7 mouse cellular contexts compared by ENCODE assay signal in genomic region chr4:138884261-138884660, GRCm38 (mm10). TPM values are rescaled to one million over a fixed set of nuclear protein-coding genes. Genes with fewer than 3 reads are reported as not detected.
A peak's percentile ranks its signal among the peaks of the same experiment; 100 is the strongest.
DNase-seq lines count a peak whose midpoint lies in the region; ATAC-seq lines count a peak whose summit lies in the region.

No protein-coding gene starts in this region.

- H3K9ac ChIP-seq in hindbrain, embryonic 15.5 days: no peak overlapping the region
- H3K9ac ChIP-seq in midbrain, embryonic 11.5 days (ENCODE audit: low read length): no peak overlapping the region

- no peaks in the 10 kb centered on the region for H3K36me3 ChIP-seq in hindbrain, embryonic 15.5 days
- no peaks in the 10 kb centered on the region for H3K36me3 ChIP-seq in midbrain, embryonic 11.5 days (ENCODE audit: control insufficient read depth, insufficient read depth, low read length)

- no peak overlapping the region for H3K4me3 ChIP-seq in hindbrain, embryonic 15.5 days
- no peak overlapping the region for H3K4me3 ChIP-seq in midbrain, embryonic 11.5 days (ENCODE audit: low read depth, low read length)

- 17% methylated on average over 6 of the region's 6 CpGs for WGBS in hindbrain, embryonic 15.5 days
- WGBS in midbrain, embryonic 11.5 days: 15% methylated on average over 6 of the region's 6 CpGs

- peaks cover 6% of the 10 kb centered on the region; the same call in 1 of the 2 replicates for H3K27me3 ChIP-seq in hindbrain, embryonic 15.5 days
- H3K27me3 ChIP-seq in midbrain, embryonic 11.5 days (ENCODE audit: control insufficient read depth, insufficient read depth, low read length): no peaks in the 10 kb centered on the region; the same call in 1 of the 2 replicates

- peaks cover 6% of the 10 kb centered on the region; the same call in 1 of the 2 replicates for H3K4me1 ChIP-seq in hindbrain, embryonic 15.5 days (replicated peaks)
- H3K4me1 ChIP-seq in midbrain, embryonic 11.5 days (ENCODE audit: control insufficient read depth, insufficient read depth, low read length): peaks cover 8% of the 10 kb centered on the region

- peak; percentile 63 for ATAC-seq in erythroblast, adult 5-6 weeks (replicated peaks; ENCODE audit: low FRiP score, poor library complexity, severe bottlenecking)
- ATAC-seq in hindbrain, embryonic 15.5 days (ENCODE audit: low FRiP score, low read depth): peak; percentile 38; the same call in 1 of the 2 replicates
- no peak for ATAC-seq in midbrain, embryonic 11.5 days (ENCODE audit: low FRiP score)

- H3K9me3 ChIP-seq in hindbrain, embryonic 15.5 days: no peaks in the 10 kb centered on the region
- no peaks in the 10 kb centered on the region for H3K9me3 ChIP-seq in midbrain, embryonic 11.5 days (ENCODE audit: control insufficient read depth, low read length)

- peak; percentile 89 for DNase-seq in MN1 (ENCODE audit: low spot score)
- peak; percentile 88 for DNase-seq in brain, adult 2 months (ENCODE audit: low read depth, low spot score)
- DNase-seq in left cerebral cortex, adult 18-20 months (ENCODE audit: low spot score in 2 of 2): peak; percentile 90 to 97
- DNase-seq in midbrain, embryonic 11.5 days (ENCODE audit: low spot score, missing footprints): peak; percentile 99
- peak; percentile 64 for DNase-seq in spleen, adult 12 weeks (ENCODE audit: low spot score)

- H3K27ac ChIP-seq in hindbrain, embryonic 15.5 days (replicated peaks): no peak overlapping the region
- H3K27ac ChIP-seq in midbrain, embryonic 11.5 days (ENCODE audit: low read depth, low read length): no peak overlapping the region

- H3K4me2 ChIP-seq in hindbrain, embryonic 15.5 days: no peak overlapping the region
- no peak overlapping the region for H3K4me2 ChIP-seq in midbrain, embryonic 11.5 days

RNA-seq across cellular contexts. Expression of gene Pla2g2e, which starts 6.5 kb away (rescaled TPM):
- not detected in 2 replicates for total RNA-seq in erythroblast, adult 5-6 weeks (2015; ENCODE audit: low replicate concordance)
- total RNA-seq in erythroblast, adult 5-6 weeks (2017; ENCODE audit: low replicate concordance): not detected in 2 replicates
- not detected in 2 replicates for polyA plus RNA-seq in hindbrain, embryonic 15.5 days (2015; fragmentation: Nextera tagmentation; extraction: Ambion mirVana)
- total RNA-seq in left cerebral cortex, adult 18-20 months (2021): not detected
- not detected in 2 replicates for polyA plus RNA-seq in midbrain, embryonic 11.5 days (2014; fragmentation: Nextera tagmentation; extraction: Ambion mirVana)

RNA-seq across cellular contexts. Expression of gene Gm13030, which starts 10.5 kb away (rescaled TPM):
- 11.5 TPM in 1 of 2 replicates, not detected in the other for total RNA-seq in erythroblast, adult 5-6 weeks (2015; ENCODE audit: low replicate concordance)
- not detected in 2 replicates for total RNA-seq in erythroblast, adult 5-6 weeks (2017; ENCODE audit: low replicate concordance)
- not detected in 2 replicates for polyA plus RNA-seq in hindbrain, embryonic 15.5 days (2015; fragmentation: Nextera tagmentation; extraction: Ambion mirVana)
- not detected for total RNA-seq in left cerebral cortex, adult 18-20 months (2021)
- not detected in 2 replicates for polyA plus RNA-seq in midbrain, embryonic 11.5 days (2014; fragmentation: Nextera tagmentation; extraction: Ambion mirVana)

RNA-seq across cellular contexts. Expression of gene Pla2g5, which starts 21.0 kb away (rescaled TPM):
- total RNA-seq in erythroblast, adult 5-6 weeks (2015; ENCODE audit: low replicate concordance): not detected in 2 replicates
- not detected in 2 replicates for total RNA-seq in erythroblast, adult 5-6 weeks (2017; ENCODE audit: low replicate concordance)
- 0.39 and 0.64 TPM in 2 replicates for polyA plus RNA-seq in hindbrain, embryonic 15.5 days (2015; fragmentation: Nextera tagmentation; extraction: Ambion mirVana)
- total RNA-seq in left cerebral cortex, adult 18-20 months (2021): 1 to 10 TPM; 3.6 to 3.9 TPM
- polyA plus RNA-seq in midbrain, embryonic 11.5 days (2014; fragmentation: Nextera tagmentation; extraction: Ambion mirVana): 0.22 TPM in 1 of 2 replicates, not detected in the other

RNA-seq across cellular contexts. Expression of gene Otud3, which starts 29.5 kb away (rescaled TPM):
- total RNA-seq in erythroblast, adult 5-6 weeks (2015; ENCODE audit: low replicate concordance): 1.5 and 2.1 TPM in 2 replicates
- 0.26 and 3.8 TPM in 2 replicates for total RNA-seq in erythroblast, adult 5-6 weeks (2017; ENCODE audit: low replicate concordance)
- polyA plus RNA-seq in hindbrain, embryonic 15.5 days (2015; fragmentation: Nextera tagmentation; extraction: Ambion mirVana): 2.3 and 2.8 TPM in 2 replicates
- total RNA-seq in left cerebral cortex, adult 18-20 months (2021): 10 to 100 TPM; 14.8 to 17.1 TPM
- polyA plus RNA-seq in midbrain, embryonic 11.5 days (2014; fragmentation: Nextera tagmentation; extraction: Ambion mirVana): 2.7 and 3.0 TPM in 2 replicates

Comparison
In these comparisons a context has a peak if more than half of its experiments do, and no peak if none do; other contexts are left out.
1. RNA of gene Pla2g5, which starts 21.0 kb away (total RNA-seq): 3.6 to 3.9 TPM in left cerebral cortex, adult 18-20 months; not detected in erythroblast, adult 5-6 weeks; every median in the first group is over 4 times any median in the second.
2. Peak in every context shown above with its lines, with median percentiles within 50 percentile points of each other: DNase-seq.